Mouse (Mus musculus) forebrain, embryonic 13.5 days (tissue): ENCODE measurements around the gene Pole4. TPM values are rescaled to one million over a fixed set of nuclear protein-coding genes. Genes with fewer than 3 reads are reported as not detected.

Experiments
- ATAC-seq: fragments of 200-750 bp; cut with Nextera tagmentation; 2 replicates; pipeline ENCODE4 v1.8.0; 2017
- H3K27ac ChIP-seq: fragments of 300-500 bp; sonication (generic); 2 replicates; pipeline ENCODE4 v1.5.1; 2015; ENCODE audit warnings: inconsistent platforms, mild to moderate bottlenecking, moderate library complexity
- H3K27me3 ChIP-seq: fragments of 300-500 bp; sonication (generic); 2 replicates; pipeline ENCODE4 v1.6.1; 2015; ENCODE audit warnings: mild to moderate bottlenecking, inconsistent platforms
- H3K36me3 ChIP-seq: fragments of 300-500 bp; sonication (generic); 2 replicates; pipeline ENCODE4 v1.6.1; 2015; ENCODE audit warnings: mild to moderate bottlenecking, inconsistent platforms; ENCODE audit not compliant: poor library complexity, severe bottlenecking
- H3K4me1 ChIP-seq: fragments of 300-500 bp; sonication (generic); 2 replicates; pipeline ENCODE4 v1.6.1; 2015; ENCODE audit warnings: inconsistent platforms
- H3K4me2 ChIP-seq: fragments of 300-500 bp; sonication (generic); 2 replicates; pipeline ENCODE4 v1.6.1; 2015; ENCODE audit warnings: inconsistent platforms, mild to moderate bottlenecking, moderate library complexity
- H3K4me3 ChIP-seq: fragments of 300-500 bp; sonication (generic); 2 replicates; pipeline ENCODE4 v1.5.1; 2015; ENCODE audit warnings: mild to moderate bottlenecking, inconsistent platforms
- H3K9ac ChIP-seq: fragments of 300-500 bp; sonication (generic); 2 replicates; pipeline ENCODE4 v1.6.1; 2015; ENCODE audit warnings: mild to moderate bottlenecking, inconsistent platforms
- H3K9me3 ChIP-seq: fragments of 300-500 bp; sonication (generic); replicated peaks from 2 replicates; pipeline ENCODE4 v1.6.1; 2016; ENCODE audit warnings: inconsistent platforms
- whole genome bisulfite sequencing: fragments of 180-500 bp; shearing (Covaris S2); methylation state at CpG from one replicate; pipeline ENCODE4 v1.1.7; 2015; 5-methylcytosine and 5-hydroxymethylcytosine counted together
- polyA plus RNA-seq: library from polyadenylated mRNA; unstranded; fragments of >200 nt; fragmentation: Nextera tagmentation; extraction: Ambion mirVana; gene quantifications from 2 replicates; pipeline ENCODE4 v1.2.1, GENCODE M21; 2015

The Pole4 gene
- 94.9 and 95.0 TPM in 2 replicates for polyA plus RNA-seq

GRCm38 (mm10) chr6:82705221-82705620, at the start of gene Pole4:
Gene Pole4, minus strand, starts transcription at chr6:82705365.
- Histone ChIP-seq H3K9me3 (no peaks in the 10 kb centered on the region), H3K9ac (no peak within 1 kb of the TSS), H3K27ac (no peak within 1 kb of the TSS), H3K36me3 (no peaks in the 10 kb centered on the region), H3K4me2 (no peak within 1 kb of the TSS), H3K27me3 (no peaks in the 10 kb centered on the region), H3K4me1 (no peaks in the 10 kb centered on the region), H3K4me3 (no peak within 1 kb of the TSS)
- ATAC-seq: no peak
- 84% methylated on average over 5 of the region's 5 CpGs for WGBS

GRCm38 (mm10) chr6:82754769-82755168, 49.6 kb upstream of the Pole4 start:
- Histone ChIP-seq H3K4me2 (no peak overlapping the region), H3K36me3 (peaks cover 8% of the 10 kb centered on the region; the same call in 1 of the 2 replicates), H3K9ac (no peak overlapping the region), H3K4me3 (no peak overlapping the region), H3K4me1 (no peaks in the 10 kb centered on the region), H3K27me3 (no peaks in the 10 kb centered on the region), H3K27ac (no peak overlapping the region), H3K9me3 (no peaks in the 10 kb centered on the region)
- ATAC-seq: no peak
- WGBS: 94% methylated on average over 6 of the region's 6 CpGs

GRCm38 (mm10) chr6:82753638-82754361, 48.6 kb upstream of the Pole4 start:
- WGBS: 88% methylated on average over 14 of the region's 14 CpGs
- no peak for ATAC-seq

GRCm38 (mm10) chr6:82753061-82753460, 47.9 kb upstream of the Pole4 start:
- no peak overlapping the region for H3K4me3 ChIP-seq
- peaks cover 10% of the 10 kb centered on the region; the same call in 1 of the 2 replicates for H3K36me3 ChIP-seq
- no peaks in the 10 kb centered on the region for H3K4me1 ChIP-seq
- no peak for ATAC-seq
- no peak overlapping the region for H3K27ac ChIP-seq
- no peaks in the 10 kb centered on the region for H3K27me3 ChIP-seq
- H3K9ac ChIP-seq: no peak overlapping the region
- no peaks in the 10 kb centered on the region for H3K9me3 ChIP-seq
- H3K4me2 ChIP-seq: no peak overlapping the region
- 87% methylated on average over 11 of the region's 11 CpGs for WGBS

More at GRCm38 (mm10) chr6:82753638-82754361, 48.6 kb upstream of the Pole4 start:
- Histone ChIP-seq H3K4me1 (no peaks in the 10 kb centered on the region), H3K27me3 (no peaks in the 10 kb centered on the region), H3K27ac (no peak overlapping the region), H3K36me3 (peaks cover 4% of the 10 kb centered on the region; the same call in 1 of the 2 replicates), H3K9me3 (no peaks in the 10 kb centered on the region), H3K4me2 (no peak overlapping the region), H3K4me3 (no peak overlapping the region), H3K9ac (no peak overlapping the region)

GRCm38 (mm10) chr6:82751791-82752190, 46.6 kb upstream of the Pole4 start:
- H3K4me3 ChIP-seq: no peak overlapping the region
- H3K9ac ChIP-seq: no peak overlapping the region
- 92% methylated on average over 7 of the region's 7 CpGs for WGBS
- no peaks in the 10 kb centered on the region for H3K4me1 ChIP-seq
- H3K4me2 ChIP-seq: no peak overlapping the region
- H3K36me3 ChIP-seq: peaks cover 12% of the 10 kb centered on the region; the same call in 1 of the 2 replicates
- H3K27ac ChIP-seq: no peak overlapping the region
- H3K27me3 ChIP-seq: no peaks in the 10 kb centered on the region
- no peaks in the 10 kb centered on the region for H3K9me3 ChIP-seq
- ATAC-seq: no peak

GRCm38 (mm10) chr6:82751031-82751430, 45.9 kb upstream of the Pole4 start:
- H3K27ac ChIP-seq: no peak overlapping the region
- H3K4me2 ChIP-seq: no peak overlapping the region
- H3K4me3 ChIP-seq: no peak overlapping the region
- H3K36me3 ChIP-seq: peaks cover 12% of the 10 kb centered on the region; the same call in 1 of the 2 replicates
- no peaks in the 10 kb centered on the region for H3K4me1 ChIP-seq
- 92% methylated on average over 11 of the region's 11 CpGs for WGBS
- no peaks in the 10 kb centered on the region for H3K9me3 ChIP-seq
- no peak for ATAC-seq
- H3K9ac ChIP-seq: no peak overlapping the region
- no peaks in the 10 kb centered on the region for H3K27me3 ChIP-seq

- no peaks in the 10 kb centered on the region for H3K27me3 ChIP-seq
- H3K4me1 ChIP-seq: no peaks in the 10 kb centered on the region
- H3K4me3 ChIP-seq: no peak overlapping the region
- no peak overlapping the region for H3K4me2 ChIP-seq
- no peaks in the 10 kb centered on the region for H3K9me3 ChIP-seq
- ATAC-seq: no peak
- H3K36me3 ChIP-seq: peaks cover 12% of the 10 kb centered on the region; the same call in 1 of the 2 replicates
- WGBS: 65% methylated on average over 2 of the region's 2 CpGs
- no peak overlapping the region for H3K27ac ChIP-seq
- H3K9ac ChIP-seq: no peak overlapping the region
Measured at GRCm38 (mm10) chr6:82750063-82750462, 44.9 kb upstream of the Pole4 start.

GRCm38 (mm10) chr6:82748106-82748672, 43.0 kb upstream of the Pole4 start:
- H3K9ac ChIP-seq: no peak overlapping the region
- ATAC-seq: no peak
- H3K4me2 ChIP-seq: no peak overlapping the region
- no peak overlapping the region for H3K4me3 ChIP-seq
- no peaks in the 10 kb centered on the region for H3K9me3 ChIP-seq
- no peaks in the 10 kb centered on the region for H3K4me1 ChIP-seq
- WGBS: 92% methylated on average over 9 of the region's 9 CpGs
- H3K36me3 ChIP-seq: peaks cover 18% of the 10 kb centered on the region; the same call in 1 of the 2 replicates
- no peak overlapping the region for H3K27ac ChIP-seq
- H3K27me3 ChIP-seq: no peaks in the 10 kb centered on the region

GRCm38 (mm10) chr6:82747085-82747484, 41.9 kb upstream of the Pole4 start:
- 91% methylated on average over 5 of the region's 5 CpGs for WGBS
- H3K36me3 ChIP-seq: peaks cover 29% of the 10 kb centered on the region; the same call in 1 of the 2 replicates
- no peak overlapping the region for H3K9ac ChIP-seq
- H3K4me3 ChIP-seq: no peak overlapping the region
- H3K27ac ChIP-seq: no peak overlapping the region
- H3K27me3 ChIP-seq: no peaks in the 10 kb centered on the region
- no peaks in the 10 kb centered on the region for H3K9me3 ChIP-seq
- no peak for ATAC-seq
- no peak overlapping the region for H3K4me2 ChIP-seq
- H3K4me1 ChIP-seq: no peaks in the 10 kb centered on the region

- peaks cover 31% of the 10 kb centered on the region; the same call in 1 of the 2 replicates for H3K36me3 ChIP-seq
- WGBS: 95% methylated on average over 9 of the region's 9 CpGs
- no peak overlapping the region for H3K27ac ChIP-seq
- no peaks in the 10 kb centered on the region for H3K9me3 ChIP-seq
- no peaks in the 10 kb centered on the region for H3K27me3 ChIP-seq
- no peaks in the 10 kb centered on the region for H3K4me1 ChIP-seq
- H3K4me2 ChIP-seq: no peak overlapping the region
- no peak for ATAC-seq
- no peak overlapping the region for H3K9ac ChIP-seq
- H3K4me3 ChIP-seq: no peak overlapping the region
Measured at GRCm38 (mm10) chr6:82744553-82744952, 39.4 kb upstream of the Pole4 start.

- Histone ChIP-seq H3K4me2 (no peak overlapping the region), H3K4me1 (no peaks in the 10 kb centered on the region), H3K27me3 (no peaks in the 10 kb centered on the region), H3K4me3 (no peak overlapping the region), H3K36me3 (peaks cover 34% of the 10 kb centered on the region), H3K9me3 (no peaks in the 10 kb centered on the region), H3K9ac (no peak overlapping the region), H3K27ac (no peak overlapping the region)
- no peak for ATAC-seq
- 83% methylated on average over 5 of the region's 5 CpGs for WGBS
Measured at GRCm38 (mm10) chr6:82741518-82741880, 36.3 kb upstream of the Pole4 start.

GRCm38 (mm10) chr6:82740868-82741517, 35.8 kb upstream of the Pole4 start:
- H3K36me3 ChIP-seq: peaks cover 39% of the 10 kb centered on the region
- WGBS: 82% methylated on average over 8 of the region's 8 CpGs
- no peak for ATAC-seq
- no peak overlapping the region for H3K4me2 ChIP-seq
- H3K4me3 ChIP-seq: no peak overlapping the region
- H3K27ac ChIP-seq: no peak overlapping the region
- no peaks in the 10 kb centered on the region for H3K9me3 ChIP-seq
- H3K9ac ChIP-seq: no peak overlapping the region
- H3K27me3 ChIP-seq: no peaks in the 10 kb centered on the region
- no peaks in the 10 kb centered on the region for H3K4me1 ChIP-seq
